Mouse (Mus musculus) mature B cell (primary cell): ENCODE results near the gene D630023F18Rik.

Experiments used
- in situ Hi-C: fragments of 300-500 bp; cut with MboI; formaldehyde crosslinking; loops from 2 replicates; pipeline ENCODE4 v1.14.3; 2019

Gene D630023F18Rik

GRCm38 (mm10) chr1:65112031-65112806 lies 10.8 kb downstream of the D630023F18Rik start:
- in situ Hi-C loops = no loop called here

DNA sequence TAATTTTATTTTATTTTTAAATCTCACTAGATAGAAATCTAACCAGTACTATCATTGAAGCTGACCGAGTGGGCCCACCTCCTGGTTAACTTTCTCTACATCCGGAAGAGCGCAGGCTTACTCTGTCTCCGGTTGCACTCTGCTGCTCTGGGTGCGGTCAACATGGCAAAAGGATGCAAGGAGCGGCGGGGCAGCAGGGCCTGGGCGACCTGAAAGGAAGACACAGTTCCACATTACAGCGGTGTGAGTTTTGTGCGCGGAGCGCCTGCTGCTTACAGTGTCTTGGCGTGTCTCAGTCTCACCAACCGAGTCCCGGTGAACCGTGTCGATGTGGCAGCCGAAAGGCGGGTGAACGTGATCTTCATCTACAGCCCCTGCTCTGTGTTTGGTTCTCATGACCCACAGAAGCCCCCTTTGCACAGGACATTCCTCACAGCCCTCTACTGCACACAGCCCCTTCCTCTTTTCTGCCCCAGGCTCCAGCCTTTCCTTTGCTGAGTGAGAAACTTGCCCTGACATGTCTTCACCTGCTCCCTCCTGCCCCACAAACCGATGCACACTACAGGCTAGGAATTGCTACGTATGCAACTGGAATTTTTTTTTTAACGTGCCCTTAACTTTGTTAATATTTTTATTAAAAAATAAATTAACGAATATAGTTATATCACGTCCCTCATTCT lies 13.1 kb downstream of the D630023F18Rik start:
- in situ Hi-C loops = no loop called here

DNA sequence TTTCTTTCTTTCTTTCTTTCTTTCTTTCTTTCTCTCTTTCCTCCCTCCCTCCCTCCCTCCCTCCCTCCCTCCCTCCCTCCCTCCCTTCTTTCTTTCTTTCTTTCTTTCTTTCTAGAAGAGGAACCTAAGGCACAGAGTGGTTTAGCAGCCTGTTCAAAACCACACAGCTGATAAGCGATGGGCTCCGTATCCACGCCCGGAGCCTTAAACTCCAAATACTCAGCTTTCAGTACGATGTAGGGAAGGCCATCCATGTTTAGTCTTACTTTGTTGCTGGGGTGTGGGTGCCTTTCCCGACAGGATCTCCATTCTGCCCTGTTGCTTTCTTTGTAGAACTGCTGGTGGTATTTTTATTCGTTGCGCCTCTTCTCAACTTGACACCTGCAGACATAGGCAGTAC lies 13.8 kb downstream of the D630023F18Rik start:
- in situ Hi-C loops = no loop called here

GRCm38 (mm10) chr1:65107654-65108279 lies 15.2 kb downstream of the D630023F18Rik start:
- in situ Hi-C loops = no loop called here

GRCm38 (mm10) chr1:65103273-65103672 lies 19.7 kb downstream of the D630023F18Rik start, which contains the start of gene Cryga:
Gene Cryga (minus strand): TSS chr1:65103373.
- in situ Hi-C loops = no loop called here

GRCm38 (mm10) chr1:65096953-65097352 lies 26.1 kb downstream of the D630023F18Rik start:
- in situ Hi-C loops = no loop called here

DNA sequence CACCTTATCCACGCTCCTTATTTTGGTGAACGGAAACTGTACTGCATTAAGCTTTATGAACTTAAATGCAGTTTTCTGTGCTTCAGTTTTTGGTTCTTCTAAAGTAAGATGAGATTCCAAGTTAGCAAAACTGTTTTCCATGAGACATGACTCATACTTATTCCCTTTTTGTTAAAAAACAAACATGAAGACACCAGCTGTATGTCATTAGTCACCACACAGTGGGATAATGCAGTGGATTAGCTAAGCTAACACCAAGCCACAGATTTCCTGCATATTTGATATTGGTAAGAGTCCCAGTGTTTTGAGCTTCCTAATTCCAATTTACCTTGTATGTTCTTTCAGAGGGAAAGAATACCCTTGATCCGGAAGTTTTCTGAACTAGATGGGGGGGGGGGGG lies 31.4 kb downstream of the D630023F18Rik start:
- in situ Hi-C loops = no loop called here

GRCm38 (mm10) chr1:65090370-65090769 lies 32.6 kb downstream of the D630023F18Rik start:
- in situ Hi-C loops = no loop called here

- in situ Hi-C loops = no loop called here
These were observed 34.3 kb downstream of the D630023F18Rik start for GRCm38 (mm10) chr1:65088567-65089356.

DNA sequence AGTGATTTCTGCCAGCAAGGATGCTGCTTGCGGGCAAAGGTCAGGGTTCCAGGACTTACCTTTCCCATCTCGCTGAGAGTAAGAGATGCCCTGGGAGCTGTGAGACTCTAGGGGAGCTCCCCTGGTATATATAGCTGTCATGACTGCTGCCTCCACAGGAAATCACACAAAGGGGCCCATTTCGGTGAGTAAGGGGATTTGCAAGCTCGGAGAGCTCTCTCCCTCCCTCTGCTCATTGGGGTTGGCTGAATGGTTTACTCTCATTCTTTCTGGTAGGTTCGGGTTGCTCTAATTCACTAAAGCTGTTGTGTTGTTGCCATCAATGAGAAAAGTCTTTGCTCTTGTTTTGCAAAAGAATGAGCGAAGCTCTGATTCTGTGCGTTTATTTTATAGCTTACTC lies 40.8 kb downstream of the D630023F18Rik start, which contains the start of gene Crygb:
Gene Crygb, minus strand, starts transcription at position 101 of the 400 bp plus-strand sequence.
- in situ Hi-C loops = no loop called here

- in situ Hi-C loops = no loop called here
These were observed 47.4 kb downstream of the D630023F18Rik start for GRCm38 (mm10) chr1:65075607-65076006.

DNA sequence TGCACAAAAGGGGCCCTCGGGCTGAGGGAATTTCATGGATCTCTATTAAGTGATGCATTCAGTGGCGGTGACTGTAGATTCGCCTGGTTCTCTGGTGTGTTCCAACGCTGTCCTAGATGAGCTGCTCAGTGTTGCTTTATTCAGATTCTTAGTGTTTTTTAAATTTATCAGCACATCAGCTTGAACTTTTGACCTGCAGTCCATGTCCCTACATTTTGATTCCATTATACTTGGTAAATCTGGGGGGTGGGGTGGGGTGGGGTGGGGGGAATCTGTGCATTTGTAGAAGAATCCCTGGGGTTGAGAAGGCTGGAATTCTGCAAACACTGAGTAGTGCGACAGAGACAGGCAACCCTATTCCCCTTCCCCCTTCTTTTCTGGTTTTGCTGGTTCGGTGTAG lies 49.4 kb downstream of the D630023F18Rik start, which contains the start of gene Crygc:
Gene Crygc, minus strand, starts transcription at position 101 of the 400 bp plus-strand sequence.
- in situ Hi-C loops = no loop called here

- in situ Hi-C loops = no loop called here
These were observed 55.2 kb downstream of the D630023F18Rik start for GRCm38 (mm10) chr1:65067842-65068241.

DNA sequence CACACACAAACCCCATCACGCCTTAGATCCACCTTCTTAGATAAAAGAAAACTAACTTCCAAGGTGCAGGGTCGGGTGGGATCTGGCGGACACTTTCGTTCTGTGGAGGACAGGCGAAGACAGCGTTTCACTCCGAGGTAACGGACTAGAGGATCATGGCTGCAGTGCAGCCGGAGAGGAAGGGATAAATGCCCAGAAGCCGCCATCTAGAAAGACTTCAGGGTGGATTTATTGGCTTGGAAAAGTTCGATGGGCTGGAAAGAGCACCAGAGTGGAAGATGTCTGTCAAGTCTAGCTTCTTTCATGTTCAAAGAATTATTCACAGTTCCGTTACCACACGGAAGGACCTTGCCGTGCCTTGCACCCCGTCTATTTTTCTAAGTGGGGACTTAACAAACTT lies 58.8 kb downstream of the D630023F18Rik start:
- in situ Hi-C loops = no loop called here

DNA sequence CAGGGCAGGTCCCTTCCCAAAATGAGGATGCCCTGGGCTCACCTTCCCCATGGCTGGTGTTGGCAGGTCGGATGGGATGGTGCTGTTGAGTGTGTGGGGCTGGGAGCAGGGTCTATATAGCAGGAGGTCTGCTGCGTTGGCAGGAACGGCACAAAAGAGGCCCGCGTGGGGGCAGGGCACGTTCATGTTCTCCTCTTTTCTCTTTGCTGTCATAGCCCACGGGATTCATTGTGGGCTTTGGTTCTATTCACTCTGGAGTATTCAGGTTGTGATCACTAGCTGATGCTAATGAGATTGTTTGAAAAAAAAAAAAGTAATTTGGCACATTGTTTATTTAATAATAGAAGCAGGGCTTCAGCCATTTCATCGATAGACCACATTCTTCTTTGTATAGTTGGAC lies 59.7 kb downstream of the D630023F18Rik start, which contains the start of gene Crygd:
Gene Crygd, minus strand, starts transcription at position 101 of the 400 bp plus-strand sequence.
- in situ Hi-C loops = no loop called here
